In genomic region chr6:48742422-48743351, GRCm38 (mm10) we compare ENCODE assay signal across 8 mouse cellular contexts. TPM values are rescaled to one million over a fixed set of nuclear protein-coding genes. Genes with fewer than 3 reads are reported as not detected.
DNase-seq lines count a peak whose midpoint lies in the region; ATAC-seq lines count a peak whose summit lies in the region.

No protein-coding gene starts in this region.

- H3K4me1 ChIP-seq in heart, embryonic 16.5 days (ENCODE audit: control insufficient read depth, insufficient read depth, low read length), result peaks cover 12% of the 10 kb centered on the region
- H3K4me1 ChIP-seq in midbrain, embryonic 15.5 days, result peaks cover 11% of the 10 kb centered on the region; the same call in 1 of the 2 replicates

- no peaks in the 10 kb centered on the region for H3K36me3 ChIP-seq in heart, embryonic 16.5 days (ENCODE audit: control insufficient read depth, insufficient read depth)
- no peaks in the 10 kb centered on the region for H3K36me3 ChIP-seq in midbrain, embryonic 15.5 days (replicated peaks)

- H3K27ac ChIP-seq in heart, embryonic 16.5 days (ENCODE audit: low read length), result no peak overlapping the region
- H3K27ac ChIP-seq in midbrain, embryonic 15.5 days, result peak overlapping the region; percentile 48; the same call in 1 of the 2 replicates

- peak overlapping the region; percentile 14; the same call in 1 of the 2 replicates for H3K9ac ChIP-seq in heart, embryonic 16.5 days (ENCODE audit: low read length)
- peak overlapping the region; percentile 62 for H3K9ac ChIP-seq in midbrain, embryonic 15.5 days

- peak overlapping the region; percentile 45 for H3K4me3 ChIP-seq in heart, embryonic 16.5 days (ENCODE audit: low read length)
- peak overlapping the region; percentile 50 for H3K4me3 ChIP-seq in midbrain, embryonic 15.5 days

- H3K4me2 ChIP-seq in heart, embryonic 16.5 days (ENCODE audit: low read depth, low read length), result peak overlapping the region; percentile 63
- H3K4me2 ChIP-seq in midbrain, embryonic 15.5 days, result peak overlapping the region; percentile 92

- H3K27me3 ChIP-seq in heart, embryonic 16.5 days (ENCODE audit: control insufficient read depth, insufficient read depth, low read length), result peaks cover 23% of the 10 kb centered on the region
- peaks cover 27% of the 10 kb centered on the region for H3K27me3 ChIP-seq in midbrain, embryonic 15.5 days (replicated peaks)

- peak; percentile 9 to 24 for DNase-seq in layer of hippocampus, postnatal 25 days (ENCODE audit: extremely low spot score in 1 of 2, low spot score in 1 of 2)
- DNase-seq in layer of hippocampus, postnatal 14 days (ENCODE audit: low spot score in 2 of 2), result no peak
- DNase-seq in brain, adult 2 months (ENCODE audit: low read depth, low spot score), result peak; percentile 33
- peak; percentile 91 to 93 for DNase-seq in kidney, postnatal 36 days
- no peak for DNase-seq in c-Kit-positive CD71-positive TER-119-positive erythroid progenitor cells, embryonic 14.5 days (ENCODE audit: low spot score)
- no peak for DNase-seq in ovary, postnatal 10 days (ENCODE audit: low spot score)

- no peaks in the 10 kb centered on the region for H3K9me3 ChIP-seq in heart, embryonic 16.5 days (replicated peaks; ENCODE audit: control insufficient read depth, low read length)
- no peaks in the 10 kb centered on the region for H3K9me3 ChIP-seq in midbrain, embryonic 15.5 days

- no peak for ATAC-seq in heart, embryonic 16.5 days (replicated peaks; ENCODE audit: extremely low read depth, insufficient read depth, low FRiP score)
- ATAC-seq in midbrain, embryonic 15.5 days (replicated peaks), result peak; percentile 82

- WGBS in heart, embryonic 16.5 days, result 14% methylated on average over 52 of the region's 52 CpGs
- WGBS in midbrain, embryonic 15.5 days, result 4% methylated on average over 52 of the region's 52 CpGs

RNA-seq across cellular contexts. Expression of gene Gimap5, which starts 3.3 kb away (rescaled TPM):
- 1 to 10 TPM in 1 of 2 experiments, under 1 TPM in 1; 0.71 to 1.0 TPM for total RNA-seq in layer of hippocampus, postnatal 25 days (2021)
- total RNA-seq in layer of hippocampus, postnatal 14 days (2021), result 1 to 10 TPM; 1.3 to 1.7 TPM
- polyA plus RNA-seq in heart, embryonic 16.5 days (2015; fragmentation: Nextera tagmentation; extraction: Ambion mirVana), result 8.3 and 9.8 TPM in 2 replicates
- 0.71 and 1.6 TPM in 2 replicates for polyA plus RNA-seq in midbrain, embryonic 15.5 days (2015; fragmentation: Nextera tagmentation; extraction: Ambion mirVana)

RNA-seq across cellular contexts. Expression of gene Gimap1, which starts 3.8 kb away (rescaled TPM):
- 1 to 10 TPM; 2.0 to 2.6 TPM for total RNA-seq in layer of hippocampus, postnatal 25 days (2021)
- total RNA-seq in layer of hippocampus, postnatal 14 days (2021), result 1 to 10 TPM; 2.1 to 2.6 TPM
- polyA plus RNA-seq in heart, embryonic 16.5 days (2015; fragmentation: Nextera tagmentation; extraction: Ambion mirVana), result 30.4 and 35.0 TPM in 2 replicates
- polyA plus RNA-seq in midbrain, embryonic 15.5 days (2015; fragmentation: Nextera tagmentation; extraction: Ambion mirVana), result 4.8 and 5.8 TPM in 2 replicates

RNA-seq across cellular contexts. Expression of gene Gimap7, which starts 24.3 kb away (rescaled TPM):
- not detected for total RNA-seq in layer of hippocampus, postnatal 25 days (2021)
- not detected for total RNA-seq in layer of hippocampus, postnatal 14 days (2021)
- 0.43 TPM in 1 of 2 replicates, not detected in the other for polyA plus RNA-seq in heart, embryonic 16.5 days (2015; fragmentation: Nextera tagmentation; extraction: Ambion mirVana)
- polyA plus RNA-seq in midbrain, embryonic 15.5 days (2015; fragmentation: Nextera tagmentation; extraction: Ambion mirVana), result not detected in 2 replicates

RNA-seq across cellular contexts. Expression of gene Gm28053, which starts 24.3 kb away (rescaled TPM):
- 1 to 10 TPM in 1 of 2 experiments, not detected in 1; 1.1 TPM for total RNA-seq in layer of hippocampus, postnatal 25 days (2021)
- 1 to 10 TPM; 1.5 to 2.4 TPM for total RNA-seq in layer of hippocampus, postnatal 14 days (2021)
- polyA plus RNA-seq in heart, embryonic 16.5 days (2015; fragmentation: Nextera tagmentation; extraction: Ambion mirVana), result 2.3 and 5.2 TPM in 2 replicates
- 0.88 TPM in 1 of 2 replicates, not detected in the other for polyA plus RNA-seq in midbrain, embryonic 15.5 days (2015; fragmentation: Nextera tagmentation; extraction: Ambion mirVana)

RNA-seq across cellular contexts. Expression of gene Gimap3, which starts 28.0 kb away (rescaled TPM):
- total RNA-seq in layer of hippocampus, postnatal 25 days (2021), result not detected
- total RNA-seq in layer of hippocampus, postnatal 14 days (2021), result not detected
- polyA plus RNA-seq in heart, embryonic 16.5 days (2015; fragmentation: Nextera tagmentation; extraction: Ambion mirVana), result 0.14 and 0.25 TPM in 2 replicates
- not detected in 2 replicates for polyA plus RNA-seq in midbrain, embryonic 15.5 days (2015; fragmentation: Nextera tagmentation; extraction: Ambion mirVana)

Comparison
In these comparisons a context has a peak if more than half of its experiments do, and no peak if none do; other contexts are left out.
1. DNase-seq: peak in layer of hippocampus, postnatal 25 days (2 of 2), brain, adult 2 months (single experiment) and kidney, postnatal 36 days (2 of 2); none in layer of hippocampus, postnatal 14 days (0 of 2), c-Kit-positive CD71-positive TER-119-positive erythroid progenitor cells, embryonic 14.5 days (single experiment) and ovary, postnatal 10 days (single experiment).